Mouse (Mus musculus): ENCODE measurements around the gene Sqor.

The Sqor gene

DNA sequence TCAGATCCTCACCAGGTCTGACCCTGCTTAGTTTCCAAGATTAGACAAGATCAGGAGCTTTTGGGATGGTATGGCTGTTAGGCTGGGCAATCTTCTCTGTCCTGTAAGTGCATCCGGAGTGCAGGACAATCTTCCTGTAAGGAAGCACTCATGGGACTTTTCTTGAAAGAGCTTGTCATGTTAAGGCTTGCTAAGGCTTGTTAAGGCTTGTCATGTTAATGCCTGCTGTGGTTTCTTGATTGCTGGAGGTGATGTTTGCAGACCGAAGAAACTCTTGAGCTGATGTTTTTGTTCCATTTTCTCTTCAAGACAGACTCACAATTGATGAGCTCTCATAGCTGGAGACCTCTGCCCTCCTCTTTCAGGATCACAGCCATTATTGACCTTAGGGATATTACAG lies 21.1 kb downstream of the Sqor start:
- no peak for DNase-seq

DNA sequence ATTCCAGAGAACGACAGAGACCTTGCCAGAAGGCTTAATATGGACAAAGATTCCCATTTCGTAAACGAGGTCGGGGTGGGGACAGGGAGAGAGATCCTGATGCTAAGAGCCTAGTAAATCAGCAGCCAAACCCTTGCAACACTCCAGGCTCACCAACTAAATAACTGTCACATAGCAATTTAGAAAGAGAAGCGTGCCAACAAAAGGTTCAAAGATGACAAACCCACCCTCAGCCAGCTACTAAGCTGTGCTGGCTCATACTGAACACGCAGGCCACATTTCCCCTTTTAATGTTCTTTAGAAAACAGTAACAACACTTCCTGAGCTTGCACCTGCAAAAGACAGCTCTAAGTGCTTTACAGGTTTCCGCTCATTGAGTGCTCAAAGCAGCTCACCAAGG lies 24.3 kb downstream of the Sqor start:
- no peak for DNase-seq

GRCm38 (mm10) chr2:122789730-122790129 lies 24.7 kb downstream of the Sqor start:
- DNase-seq, result no peak

DNA sequence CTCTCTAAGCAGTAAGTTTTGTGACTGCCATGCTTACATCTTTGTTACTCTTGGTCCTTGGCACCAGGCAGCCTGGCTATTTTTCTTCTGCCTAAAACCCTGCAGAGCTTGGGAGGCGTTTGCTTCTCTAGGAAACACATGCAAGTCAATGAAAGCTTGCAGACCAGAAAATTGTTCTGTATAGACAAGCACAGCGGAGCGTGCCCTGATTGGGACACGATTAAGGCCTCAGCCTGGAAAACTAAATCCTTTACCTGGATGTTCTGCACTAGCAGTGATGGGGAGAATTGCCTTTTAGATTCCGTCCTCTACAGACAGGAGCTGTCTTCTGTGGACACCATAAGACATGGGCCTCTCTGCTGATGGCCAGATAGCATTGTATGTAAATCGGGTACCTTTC lies 39.4 kb downstream of the Sqor start:
- no peak for DNase-seq

DNA sequence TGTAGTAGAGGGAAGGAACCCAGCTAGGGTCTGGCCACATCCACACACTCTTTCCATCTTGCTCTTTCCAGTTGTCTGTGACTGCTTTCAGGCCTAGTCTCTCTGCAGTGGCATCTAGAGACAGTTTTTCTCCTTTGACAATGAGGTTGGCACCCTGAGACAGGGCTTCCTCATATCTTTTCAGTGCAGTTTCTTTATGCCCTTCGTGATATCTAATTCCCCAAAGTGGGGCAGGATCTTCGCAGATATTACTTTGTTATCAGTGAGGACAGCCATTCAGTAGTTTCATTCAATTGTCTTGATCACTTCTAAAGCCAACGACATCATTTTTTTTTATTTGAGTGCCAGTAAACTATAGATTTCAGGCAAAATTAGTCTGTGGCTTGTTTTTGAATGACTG lies 41.0 kb downstream of the Sqor start:
- no peak for DNase-seq

GRCm38 (mm10) chr2:122809027-122809426 lies 44.0 kb downstream of the Sqor start:
- DNase-seq, result no peak

DNA sequence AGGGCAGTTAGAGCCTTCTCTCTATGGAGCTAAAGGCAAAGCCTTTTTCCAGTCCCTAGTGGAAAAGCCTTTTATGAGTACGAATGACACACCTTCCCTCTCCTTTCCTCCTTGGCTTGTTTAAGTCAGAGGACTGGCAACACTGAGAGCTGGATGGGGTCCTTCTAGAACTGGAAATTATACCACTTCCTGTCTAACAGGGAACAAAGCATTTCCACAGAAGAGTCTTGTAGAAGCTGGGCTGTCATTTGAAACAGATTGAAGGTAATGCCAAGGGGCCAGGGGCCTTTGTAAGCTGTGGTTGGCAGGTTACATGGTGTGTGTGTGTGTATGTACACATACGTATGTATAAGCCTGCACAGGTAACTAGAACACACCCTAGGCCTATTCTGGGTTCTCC lies 51.9 kb downstream of the Sqor start:
- no peak for DNase-seq

GRCm38 (mm10) chr2:122821246-122821645 lies 56.2 kb downstream of the Sqor start:
- DNase-seq, result no peak

DNA sequence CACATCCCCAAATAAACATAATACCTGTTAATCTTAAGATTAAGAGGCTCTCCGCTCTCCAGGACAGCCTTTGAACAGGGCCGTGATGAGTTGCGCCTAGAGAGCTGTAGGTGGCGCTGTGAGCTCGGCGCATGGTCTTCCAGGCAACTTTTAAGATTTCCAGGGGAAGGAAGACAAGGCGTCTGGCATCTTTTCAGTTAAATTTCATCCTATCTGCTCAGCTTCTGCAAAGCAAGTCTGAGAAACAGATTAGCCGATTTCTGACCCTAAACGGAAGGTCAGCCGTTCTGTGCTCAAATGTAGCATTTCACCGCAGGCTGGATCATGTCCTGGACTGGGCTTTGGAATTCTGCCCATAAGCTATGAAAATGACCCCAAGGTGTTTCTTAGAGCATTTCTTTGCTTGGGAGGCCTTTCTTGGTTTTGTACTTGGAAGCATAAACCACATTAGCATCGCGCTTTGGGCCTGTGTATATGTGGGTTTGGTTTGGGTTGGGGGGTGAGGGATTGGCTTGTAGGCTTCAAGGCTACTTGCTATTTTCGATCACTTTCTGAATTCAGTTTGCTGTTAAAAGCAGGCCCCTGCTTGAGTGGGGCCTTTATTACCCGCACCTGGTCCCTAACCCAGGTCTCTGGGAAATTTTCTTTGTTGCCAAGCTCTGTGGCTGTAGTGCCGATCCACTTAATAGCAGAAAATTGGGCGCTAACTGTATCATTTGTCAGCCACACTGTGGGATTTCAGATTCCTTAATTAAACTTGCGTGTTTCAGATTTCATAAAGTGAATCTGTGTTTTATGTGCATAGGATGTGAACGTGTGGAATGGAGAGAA lies 60.6 kb downstream of the Sqor start:
- peak; percentile 55 for DNase-seq

DNA sequence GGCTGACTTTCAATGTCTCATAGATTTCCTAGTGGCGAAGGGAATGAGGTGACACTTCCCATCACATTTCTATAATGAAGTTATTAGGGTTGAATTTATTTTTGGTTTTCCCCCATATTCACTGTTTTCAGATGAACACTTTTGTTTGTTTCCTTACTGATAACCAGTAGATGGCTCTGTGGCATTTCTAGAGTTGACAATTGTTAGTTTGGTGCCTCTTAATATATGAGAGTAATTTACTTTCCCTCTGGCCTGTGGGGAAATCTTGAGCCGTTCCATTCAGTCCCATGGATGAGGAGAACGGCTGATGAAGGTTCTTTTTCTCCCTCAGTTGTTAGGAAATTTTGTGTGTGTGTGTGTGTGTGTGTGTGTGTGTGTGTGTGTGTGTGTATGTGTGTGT lies 61.3 kb downstream of the Sqor start:
- DNase-seq, result no peak

- no peak for DNase-seq
Measured at GRCm38 (mm10) chr2:122854636-122855035, 89.6 kb downstream of the Sqor start.

DNA sequence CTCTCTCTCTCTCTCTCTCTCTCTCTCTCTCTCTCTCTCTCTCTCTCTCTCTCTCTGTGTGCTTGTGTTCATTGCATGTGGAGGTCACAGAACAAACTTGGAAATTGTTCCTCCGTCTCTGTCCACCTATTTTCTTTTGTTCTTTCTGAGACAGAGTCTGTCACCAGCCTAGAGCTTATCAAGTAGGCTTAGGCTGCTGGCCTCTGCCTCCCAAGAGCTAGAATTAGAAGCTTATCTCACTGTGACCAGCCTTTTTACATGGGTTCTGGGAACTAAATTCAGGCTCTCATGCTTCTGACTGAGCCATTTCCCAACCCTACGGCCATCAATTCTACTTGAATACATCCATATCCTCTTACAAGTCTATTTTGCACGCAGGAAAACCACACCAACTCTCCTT lies 90.3 kb downstream of the Sqor start:
- no peak for DNase-seq
